Mouse (Mus musculus): ENCODE results near the gene Abhd12b. TPM values are rescaled to one million over a fixed set of nuclear protein-coding genes. Genes with fewer than 3 reads are reported as not detected.

The Abhd12b gene
- total RNA-seq (2017), result 0.70 TPM in 1 of 2 replicates, not detected in the other

DNA sequence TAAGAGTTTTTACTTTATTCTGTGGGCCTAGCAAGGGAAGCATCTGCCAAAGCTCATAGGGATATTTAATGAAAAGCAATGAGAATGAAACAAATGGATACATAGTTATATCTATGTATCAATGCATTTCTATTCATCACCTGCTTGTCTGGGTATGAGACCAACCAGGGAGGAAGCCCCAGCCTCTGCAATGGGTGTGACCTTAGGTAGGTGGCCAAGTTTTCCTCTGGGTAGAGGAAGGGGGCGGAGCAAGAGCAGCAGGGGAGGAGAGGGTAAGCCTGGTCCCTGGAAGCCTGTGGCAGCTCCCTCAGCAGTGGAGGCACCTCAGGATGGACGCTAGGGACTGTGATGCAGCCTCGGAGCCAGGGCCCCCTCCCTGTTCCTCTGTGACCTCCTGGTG lies at the start of gene Abhd12b:
TSS of gene Abhd12b (plus strand) at position 301 of the 400 bp plus-strand sequence.
- ATAC-seq (ENCODE audit: extremely low read depth, insufficient number of reproducible peaks, low FRiP score, poor library complexity, severe bottlenecking), result no peak

DNA sequence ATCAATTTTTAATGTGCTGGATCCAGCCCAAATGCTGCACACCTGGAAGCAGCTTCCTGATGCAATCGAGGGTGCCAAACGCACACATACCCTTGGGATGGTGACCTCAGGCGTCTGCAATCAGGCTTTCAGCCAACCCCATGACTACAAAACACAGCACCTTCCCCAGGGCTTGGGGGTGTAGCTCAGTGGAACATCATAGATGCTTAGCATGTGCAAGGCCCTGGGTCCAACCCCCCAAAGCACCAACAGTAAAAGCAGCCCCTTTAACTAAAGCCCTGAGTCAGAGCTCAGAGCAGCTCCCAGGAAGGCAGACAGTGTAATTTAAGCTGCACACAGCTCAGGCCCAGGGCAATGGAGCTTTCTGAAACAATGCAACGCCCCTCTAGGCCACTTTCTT lies 49.7 kb upstream of the Abhd12b start:
- no peak for ATAC-seq (ENCODE audit: extremely low read depth, insufficient number of reproducible peaks, low FRiP score, poor library complexity, severe bottlenecking)

DNA sequence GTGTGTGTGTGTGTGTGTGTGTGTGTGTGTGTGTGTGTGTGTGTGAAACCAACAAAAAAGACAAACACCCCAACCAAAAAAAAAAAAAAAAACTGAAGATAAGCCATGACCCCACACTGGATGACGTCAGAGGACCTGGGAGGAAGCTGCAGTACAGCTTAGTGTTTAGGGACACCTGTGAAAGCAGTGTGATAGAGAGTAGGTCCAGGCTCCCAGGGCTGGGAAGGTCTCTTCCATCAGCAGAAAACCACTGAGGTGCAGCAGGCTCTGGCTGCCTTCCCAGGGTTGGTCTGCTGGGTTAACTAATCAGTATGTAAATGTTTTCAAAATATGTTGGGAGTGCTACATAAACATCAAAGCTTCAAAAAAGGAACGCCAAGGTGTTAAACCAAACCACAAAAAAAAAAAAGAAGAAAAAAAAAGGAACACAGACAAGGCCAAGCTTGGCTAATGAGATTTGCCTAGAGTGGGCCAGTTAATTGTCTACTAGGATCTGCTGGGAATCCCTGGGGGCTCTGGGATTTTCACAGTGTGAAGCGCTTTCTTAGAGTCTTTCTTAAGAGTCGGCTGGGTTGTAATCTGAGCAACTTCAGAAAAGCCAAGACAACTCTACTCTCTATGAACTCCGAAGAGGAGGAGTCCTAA lies 49.0 kb upstream of the Abhd12b start:
- ATAC-seq (ENCODE audit: extremely low read depth, insufficient number of reproducible peaks, low FRiP score, poor library complexity, severe bottlenecking), result peak; percentile 50; the same call in 1 of the 2 replicates

- no peak for ATAC-seq (ENCODE audit: extremely low read depth, insufficient number of reproducible peaks, low FRiP score, poor library complexity, severe bottlenecking)
Measured at GRCm38 (mm10) chr12:70105885-70106284, 48.1 kb upstream of the Abhd12b start.

- no peak for ATAC-seq (ENCODE audit: extremely low read depth, insufficient number of reproducible peaks, low FRiP score, poor library complexity, severe bottlenecking)
Measured at GRCm38 (mm10) chr12:70106508-70106907, 47.4 kb upstream of the Abhd12b start.

DNA sequence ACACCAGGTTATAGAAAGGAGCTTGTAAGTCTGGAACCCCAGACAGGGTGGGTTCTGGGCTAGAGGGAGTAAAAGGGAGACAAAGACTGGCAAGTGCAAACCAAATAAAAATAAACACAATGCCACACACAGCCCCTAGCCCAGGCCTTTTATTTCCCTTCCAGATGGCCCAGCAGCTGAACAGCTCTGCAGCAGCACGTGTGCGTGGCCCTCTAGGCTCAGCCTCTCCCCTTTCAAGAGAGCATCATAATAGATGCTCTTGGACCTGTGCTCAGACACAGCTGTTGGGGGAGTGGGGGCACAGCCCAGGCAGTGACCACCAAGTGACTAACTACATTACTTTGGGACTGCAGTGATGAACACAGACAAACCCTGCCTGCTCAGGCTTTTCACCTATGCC lies 45.8 kb upstream of the Abhd12b start:
- no peak for ATAC-seq (ENCODE audit: extremely low read depth, insufficient number of reproducible peaks, low FRiP score, poor library complexity, severe bottlenecking)

GRCm38 (mm10) chr12:70109921-70110320 lies 44.0 kb upstream of the Abhd12b start:
- 0 out of 2 replicates have a peak, but pooled peaks have one; percentile 18 for ATAC-seq (ENCODE audit: extremely low read depth, insufficient number of reproducible peaks, low FRiP score, poor library complexity, severe bottlenecking)

GRCm38 (mm10) chr12:70110375-70111116 lies 43.4 kb upstream of the Abhd12b start:
- ATAC-seq (ENCODE audit: extremely low read depth, insufficient number of reproducible peaks, low FRiP score, poor library complexity, severe bottlenecking), result no peak

DNA sequence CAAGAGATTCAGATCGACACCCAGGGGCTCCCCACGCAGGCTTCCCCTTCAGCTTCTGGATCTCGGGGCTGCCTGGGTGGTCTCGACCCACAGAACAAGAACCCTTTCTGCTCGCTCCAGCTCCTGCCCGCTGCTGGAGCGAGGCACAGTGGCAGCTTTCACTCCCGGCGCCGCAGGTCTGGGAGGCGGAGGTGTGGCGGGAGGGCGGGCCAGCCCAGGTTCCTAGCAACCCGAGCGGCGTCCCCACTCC lies 42.9 kb upstream of the Abhd12b start:
- no peak for ATAC-seq (ENCODE audit: extremely low read depth, insufficient number of reproducible peaks, low FRiP score, poor library complexity, severe bottlenecking)

- peak; percentile 70 for ATAC-seq (ENCODE audit: extremely low read depth, insufficient number of reproducible peaks, low FRiP score, poor library complexity, severe bottlenecking)
Measured at GRCm38 (mm10) chr12:70111367-70112089, 42.4 kb upstream of the Abhd12b start.

- no peak for ATAC-seq (ENCODE audit: extremely low read depth, insufficient number of reproducible peaks, low FRiP score, poor library complexity, severe bottlenecking)
Measured at GRCm38 (mm10) chr12:70112090-70112383, 41.9 kb upstream of the Abhd12b start.

DNA sequence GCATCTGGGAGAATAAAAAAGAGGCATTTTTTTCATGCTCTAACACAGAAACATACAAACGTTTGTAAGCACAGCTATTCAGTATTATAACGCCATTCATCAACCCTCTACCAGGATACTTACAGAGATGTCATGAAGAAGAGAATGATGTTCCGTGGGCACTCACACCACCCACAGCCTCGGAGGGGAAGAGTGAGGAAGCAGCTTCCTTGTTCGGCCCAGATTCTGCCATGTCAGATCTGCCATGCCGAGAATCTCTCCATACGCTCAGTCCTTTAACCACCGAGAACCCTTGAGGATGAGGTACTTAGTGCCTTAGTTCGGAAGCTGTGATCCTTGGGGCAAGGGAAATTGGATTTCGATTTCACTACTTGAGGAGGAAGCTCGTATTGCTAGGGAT lies 40.6 kb upstream of the Abhd12b start, which contains the start of gene Nin:
TSS of gene Nin (minus strand) at position 367 of the 400 bp plus-strand sequence.
- ATAC-seq (ENCODE audit: extremely low read depth, insufficient number of reproducible peaks, low FRiP score, poor library complexity, severe bottlenecking), result no peak

DNA sequence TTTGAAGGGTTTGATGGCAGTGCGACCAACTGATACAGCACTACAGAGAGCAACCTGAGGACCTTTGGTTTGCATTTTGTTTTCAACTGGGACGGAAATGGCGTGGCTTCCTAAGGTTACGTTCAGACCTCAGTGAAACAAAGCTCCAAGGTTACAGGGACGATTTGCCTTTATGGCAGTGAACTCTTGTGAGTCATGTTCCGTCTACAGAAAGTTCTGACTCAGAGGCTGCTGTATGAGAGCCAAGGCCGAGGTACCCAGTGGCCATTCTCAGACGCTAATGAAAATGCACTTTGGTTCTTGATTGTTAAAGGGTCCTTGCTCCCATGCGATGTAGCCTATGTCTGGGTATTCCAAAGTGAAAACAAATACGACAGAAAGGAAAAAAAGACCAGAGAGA lies 36.8 kb upstream of the Abhd12b start:
- ATAC-seq (ENCODE audit: extremely low read depth, insufficient number of reproducible peaks, low FRiP score, poor library complexity, severe bottlenecking), result no peak

GRCm38 (mm10) chr12:70118721-70119345 lies 35.1 kb upstream of the Abhd12b start:
- ATAC-seq (ENCODE audit: extremely low read depth, insufficient number of reproducible peaks, low FRiP score, poor library complexity, severe bottlenecking), result no peak

- ATAC-seq (ENCODE audit: extremely low read depth, insufficient number of reproducible peaks, low FRiP score, poor library complexity, severe bottlenecking), result peak; percentile 48; the same call in 1 of the 2 replicates
Measured at GRCm38 (mm10) chr12:70119552-70119951, 34.4 kb upstream of the Abhd12b start.

DNA sequence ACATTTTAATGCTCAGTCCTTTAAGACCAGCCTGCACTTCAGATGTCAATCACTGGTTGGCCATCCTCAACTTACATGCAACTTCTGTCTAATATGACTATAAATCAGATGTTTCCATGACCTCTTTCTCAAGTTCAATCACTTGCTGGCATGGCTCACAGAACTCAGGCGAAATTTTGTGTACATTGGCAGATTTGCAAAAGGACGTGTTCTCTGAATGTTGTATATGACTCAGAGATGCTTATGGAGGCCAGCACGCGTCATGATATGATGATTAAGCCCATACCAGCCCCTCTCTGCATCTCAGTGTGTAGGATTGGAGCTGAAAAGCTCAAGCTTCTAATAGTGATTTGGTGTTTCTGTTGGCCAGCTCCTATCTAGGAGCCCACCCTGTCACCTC lies 27.3 kb upstream of the Abhd12b start:
- ATAC-seq (ENCODE audit: extremely low read depth, insufficient number of reproducible peaks, low FRiP score, poor library complexity, severe bottlenecking), result no peak

DNA sequence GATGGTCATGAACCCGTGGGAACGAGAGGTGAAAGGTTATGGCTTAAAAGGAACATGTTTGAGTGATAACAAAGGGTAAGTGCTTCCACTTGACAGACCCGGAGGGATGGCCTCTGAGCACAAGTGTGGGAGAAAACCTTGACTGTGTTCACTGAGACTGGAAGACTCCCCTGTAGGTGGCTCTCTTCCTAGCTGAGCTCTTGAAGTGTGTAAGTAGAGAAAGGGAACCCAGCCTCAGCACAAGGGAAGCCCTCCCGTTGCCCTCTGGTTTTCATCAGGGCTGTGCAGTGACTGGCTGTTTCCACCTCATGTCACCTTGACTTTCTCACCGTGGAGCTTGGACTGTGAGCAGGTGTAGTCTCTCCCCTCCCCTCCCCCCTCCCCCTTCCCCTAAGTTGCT lies 24.8 kb upstream of the Abhd12b start:
- ATAC-seq (ENCODE audit: extremely low read depth, insufficient number of reproducible peaks, low FRiP score, poor library complexity, severe bottlenecking), result peak; percentile 72; the same call in 1 of the 2 replicates

DNA sequence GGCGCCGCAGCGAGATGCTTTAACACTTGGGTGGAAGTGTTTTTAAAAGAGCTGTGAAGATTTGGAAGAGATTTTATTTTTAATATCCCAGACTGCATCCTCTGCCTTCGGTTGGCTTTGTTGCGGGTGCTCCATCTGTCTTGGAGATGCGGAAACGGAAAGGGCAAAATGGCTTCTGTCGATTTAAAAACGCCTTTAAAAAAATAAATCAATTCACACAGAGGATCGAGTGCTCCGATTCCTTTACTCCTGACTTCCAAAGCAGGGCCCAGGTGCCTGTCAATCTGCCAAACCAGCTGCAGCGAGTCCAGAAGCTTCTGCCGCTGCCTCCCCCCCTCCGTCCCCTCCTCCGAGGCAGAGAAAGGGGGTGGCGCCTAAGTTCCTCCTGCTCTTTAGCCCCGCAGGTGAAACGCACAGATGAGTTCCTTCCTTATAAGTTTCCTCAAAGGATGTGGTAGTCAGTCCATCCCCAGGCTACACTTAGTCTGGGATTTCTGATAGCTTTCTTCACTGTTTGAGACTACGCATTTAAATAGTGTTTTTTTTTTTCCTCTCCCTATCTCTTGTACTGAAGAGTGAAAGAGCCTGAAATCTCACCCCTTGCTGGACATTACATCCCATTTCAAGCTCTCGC lies 22.8 kb upstream of the Abhd12b start:
- no peak for ATAC-seq (ENCODE audit: extremely low read depth, insufficient number of reproducible peaks, low FRiP score, poor library complexity, severe bottlenecking)

DNA sequence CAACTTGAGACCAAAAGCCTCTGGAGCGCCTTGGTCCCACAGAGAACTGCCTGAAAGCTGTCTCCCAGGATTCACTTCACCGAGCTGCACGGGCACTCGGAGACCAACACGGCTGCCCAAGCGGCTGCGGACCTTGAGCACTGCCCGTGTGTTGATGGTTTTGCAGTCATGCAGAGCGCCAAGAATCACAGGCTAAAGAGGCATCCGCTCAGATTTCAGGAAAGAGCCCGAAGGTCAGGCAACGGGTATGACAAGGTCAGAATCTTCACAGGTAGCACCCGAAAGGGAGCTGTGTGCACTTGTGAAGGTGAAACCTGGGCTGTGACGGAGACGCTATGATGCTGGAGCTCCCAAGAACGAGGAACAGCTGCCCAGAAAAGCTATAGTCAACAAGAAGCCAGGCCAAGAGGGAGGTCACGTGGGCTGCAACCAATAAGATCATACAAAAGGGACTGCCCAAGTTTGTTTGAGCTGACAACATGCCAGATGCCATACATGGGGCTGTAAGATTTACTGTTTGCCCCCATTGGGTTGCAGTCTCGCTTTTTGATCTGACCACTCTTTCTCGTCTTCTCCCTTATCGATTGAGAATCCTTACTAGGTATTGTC lies 19.2 kb upstream of the Abhd12b start:
- no peak for ATAC-seq (ENCODE audit: extremely low read depth, insufficient number of reproducible peaks, low FRiP score, poor library complexity, severe bottlenecking)
